Mouse (Mus musculus) c-Kit-positive CD71-positive TER-119-negative erythroid progenitor cells, embryonic 14.5 days (primary cell): ENCODE measurements around the gene Fxr1.
"Not testable (repeated sequence)": the region's sequence is repeated elsewhere in the genome, so short reads cannot be mapped to it uniquely, and the experiment has no call there.

Experiments
- DNase-seq: peaks from one replicate; pipeline ENCODE4 v3.0.0-alpha.2; 2013; ENCODE audit warnings: low read depth

Gene Fxr1

DNA sequence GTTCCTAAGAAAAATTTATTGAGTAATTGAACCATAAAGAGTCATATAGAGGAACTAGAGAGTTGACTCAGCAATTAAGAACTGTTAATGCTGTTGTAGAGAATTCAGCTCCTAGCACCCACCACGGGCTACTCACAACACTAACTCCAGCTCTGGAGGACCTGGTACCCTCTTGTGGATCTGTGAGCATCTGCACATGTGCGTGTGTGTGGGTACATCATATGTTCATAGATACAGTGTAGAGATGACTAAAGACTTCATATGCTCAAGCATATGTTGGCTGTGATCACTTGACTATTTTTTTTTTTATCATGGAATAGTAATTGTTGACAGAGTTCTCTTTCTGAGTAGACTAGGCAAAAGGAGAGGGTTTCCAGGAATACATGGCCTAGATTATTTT, 42.6 kb downstream of the Fxr1 start:
- no peak for DNase-seq

DNA sequence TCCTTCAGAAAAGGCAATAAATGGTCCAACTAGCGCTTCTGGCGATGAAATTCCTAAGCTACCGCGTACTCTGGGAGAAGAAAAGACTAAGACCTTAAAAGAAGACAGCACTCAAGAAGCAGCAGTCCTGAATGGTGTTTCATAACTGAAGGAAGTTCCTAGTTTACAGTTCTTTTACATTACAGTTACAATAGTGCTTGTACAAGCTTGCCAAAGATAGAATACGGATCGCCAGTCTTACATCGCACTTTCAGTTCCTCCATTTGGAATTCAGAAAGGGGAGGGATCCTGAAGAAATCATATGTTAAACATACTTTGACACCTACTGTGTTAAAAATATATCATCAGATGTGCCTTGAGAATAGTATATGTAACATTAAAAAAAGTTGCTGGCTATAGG, 49.2 kb downstream of the Fxr1 start:
- not testable (repeated sequence) for DNase-seq

DNA sequence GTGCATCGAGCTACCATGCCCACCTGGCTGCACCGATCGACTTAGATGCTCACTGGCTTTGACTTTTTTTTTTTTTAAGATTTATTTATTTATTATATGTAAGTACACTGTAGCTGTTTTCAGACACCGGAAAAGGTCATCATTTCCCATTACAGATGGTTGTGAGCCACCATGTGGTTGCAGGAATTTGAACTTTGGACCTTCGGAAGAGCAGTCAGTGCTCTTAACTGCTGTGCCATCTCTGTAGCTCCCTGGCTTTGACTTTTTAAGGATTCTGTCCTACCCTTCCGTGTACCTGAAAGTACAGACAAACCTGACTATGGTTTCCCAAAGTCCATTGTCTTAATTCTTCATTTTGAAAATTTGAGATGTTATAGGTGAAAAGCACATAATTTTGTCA, 53.0 kb downstream of the Fxr1 start:
- no peak for DNase-seq

DNA sequence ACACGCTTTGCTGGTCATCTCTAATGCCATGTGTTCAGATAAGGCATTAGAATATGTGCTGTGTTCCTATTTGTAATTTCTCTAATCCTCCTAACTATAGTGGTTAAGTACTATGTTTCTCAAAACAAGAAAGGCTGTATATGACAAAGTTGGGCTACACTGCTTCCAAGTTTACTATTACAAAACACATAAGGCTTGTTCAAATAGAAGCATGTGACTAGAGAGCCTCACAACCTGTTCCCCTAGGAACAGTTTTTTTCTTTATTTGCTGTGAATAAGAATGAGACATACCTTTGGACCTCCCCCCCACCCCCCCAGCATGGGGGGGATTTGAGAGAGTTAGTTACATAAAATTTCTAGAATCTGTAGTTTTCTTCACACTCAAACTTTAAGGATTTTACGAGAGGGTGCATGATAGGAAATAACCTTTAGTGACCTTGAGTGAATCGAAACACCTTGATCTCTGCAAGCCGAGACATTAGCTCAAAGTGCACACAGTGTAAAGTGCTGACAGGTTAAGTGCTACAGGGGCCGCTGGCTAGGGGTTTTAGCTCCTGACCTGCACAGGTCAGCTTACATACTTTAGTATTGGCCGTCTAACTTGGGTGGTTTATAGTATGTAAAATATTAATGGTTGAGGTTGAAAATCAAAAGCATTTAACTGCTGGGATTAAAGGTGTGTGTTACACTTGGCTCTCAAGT, 56.5 kb downstream of the Fxr1 start:
- DNase-seq = no peak

DNA sequence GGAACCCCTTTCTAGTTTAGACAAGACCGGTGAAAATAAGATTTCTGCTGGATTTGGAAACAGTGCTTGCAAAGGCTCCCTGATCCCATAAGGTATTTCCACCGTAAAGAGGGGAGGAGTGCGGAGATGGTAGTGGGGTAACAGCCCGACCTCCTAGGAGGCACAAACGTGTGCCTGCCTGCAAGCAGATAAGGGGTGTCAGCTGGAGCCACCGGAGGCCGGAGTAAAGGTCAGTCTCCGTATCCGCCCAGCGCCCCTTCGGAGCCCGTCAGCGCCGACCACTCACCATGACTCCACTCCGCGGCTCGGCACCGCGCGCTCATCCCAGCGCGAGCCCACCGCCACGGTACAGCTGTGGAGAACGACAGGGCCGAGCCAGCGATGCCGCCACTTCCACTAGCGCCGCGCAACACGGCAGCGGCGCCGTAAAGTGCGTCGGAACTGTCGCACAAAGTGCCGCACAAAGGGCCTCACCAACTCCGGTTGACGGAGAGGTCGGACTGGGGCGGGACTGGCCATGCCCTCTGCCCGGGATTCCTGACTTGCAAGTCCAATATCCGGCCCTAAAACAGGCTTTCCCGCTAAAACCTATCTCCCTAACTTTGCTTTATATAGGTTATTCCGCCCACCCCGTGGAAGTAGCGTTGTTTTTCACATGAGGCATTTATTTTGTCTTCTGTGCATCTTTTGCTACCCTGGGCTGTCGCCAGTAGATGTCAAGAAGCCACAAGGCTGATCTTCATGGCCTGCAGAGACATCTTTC, 61.3 kb downstream of the Fxr1 start, which contains the start of gene Dnajc19:
TSS of gene Dnajc19 (minus strand) at position 422 of the 763 bp plus-strand sequence.
- peak; percentile 82 for DNase-seq

DNA sequence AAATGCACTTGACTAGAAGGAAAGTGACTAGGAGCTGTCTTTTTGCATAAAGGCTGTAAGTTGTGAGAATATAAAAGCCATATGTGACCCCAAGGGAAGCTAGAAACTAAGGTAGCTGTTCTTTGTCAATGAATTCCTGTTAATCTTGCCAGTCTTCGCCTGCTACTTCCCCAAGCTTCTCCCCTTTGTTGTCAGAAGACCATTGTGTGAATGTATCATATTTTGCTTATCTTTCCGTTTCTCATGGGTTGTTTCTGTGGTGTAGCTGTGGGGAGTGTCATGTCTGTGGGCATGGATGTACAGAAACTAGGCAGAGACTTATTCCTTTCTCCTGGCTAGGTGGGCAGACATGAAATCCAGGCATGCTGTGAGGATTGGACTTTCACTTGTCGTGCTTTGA, 62.2 kb downstream of the Fxr1 start:
- DNase-seq = peak; percentile 15

DNA sequence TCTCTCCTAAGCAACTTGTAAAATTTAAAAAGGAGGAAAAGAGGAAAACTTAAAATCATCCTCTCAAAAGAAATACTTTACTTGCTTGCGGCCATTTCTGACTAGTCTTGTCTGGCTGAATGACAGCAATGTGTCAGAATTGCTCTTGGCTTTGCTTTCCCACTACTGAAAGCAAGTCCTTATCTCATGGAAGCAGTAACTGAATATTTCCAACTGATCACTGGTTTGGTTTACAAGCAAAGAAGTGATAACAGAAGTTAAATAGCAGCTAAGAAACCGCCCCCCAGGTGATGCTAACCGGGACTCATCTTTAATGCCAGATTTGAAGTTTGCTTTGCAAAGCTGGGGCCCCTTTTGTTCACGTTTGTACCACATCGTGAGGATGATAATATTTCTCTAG, 63.9 kb downstream of the Fxr1 start:
- peak; percentile 29 for DNase-seq

DNA sequence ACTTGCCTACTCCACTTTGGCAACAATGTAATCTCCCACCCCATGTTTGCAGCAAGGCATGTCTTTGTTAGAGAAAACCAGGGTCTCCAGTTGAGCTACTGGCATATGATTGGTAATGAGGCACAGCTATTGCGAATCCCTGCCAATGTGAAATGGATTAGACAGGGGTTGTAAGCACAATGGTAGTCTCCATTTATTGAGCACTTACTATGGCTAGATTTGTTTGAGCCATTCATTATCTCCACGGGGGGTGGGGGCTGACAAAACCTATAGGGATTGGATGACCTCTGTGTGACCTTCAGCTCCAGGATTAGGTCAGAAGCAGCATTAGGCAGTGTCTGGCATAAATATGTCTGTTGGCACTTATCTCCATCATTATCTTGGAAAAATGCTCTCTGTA, 83.1 kb downstream of the Fxr1 start:
- no peak for DNase-seq

DNA sequence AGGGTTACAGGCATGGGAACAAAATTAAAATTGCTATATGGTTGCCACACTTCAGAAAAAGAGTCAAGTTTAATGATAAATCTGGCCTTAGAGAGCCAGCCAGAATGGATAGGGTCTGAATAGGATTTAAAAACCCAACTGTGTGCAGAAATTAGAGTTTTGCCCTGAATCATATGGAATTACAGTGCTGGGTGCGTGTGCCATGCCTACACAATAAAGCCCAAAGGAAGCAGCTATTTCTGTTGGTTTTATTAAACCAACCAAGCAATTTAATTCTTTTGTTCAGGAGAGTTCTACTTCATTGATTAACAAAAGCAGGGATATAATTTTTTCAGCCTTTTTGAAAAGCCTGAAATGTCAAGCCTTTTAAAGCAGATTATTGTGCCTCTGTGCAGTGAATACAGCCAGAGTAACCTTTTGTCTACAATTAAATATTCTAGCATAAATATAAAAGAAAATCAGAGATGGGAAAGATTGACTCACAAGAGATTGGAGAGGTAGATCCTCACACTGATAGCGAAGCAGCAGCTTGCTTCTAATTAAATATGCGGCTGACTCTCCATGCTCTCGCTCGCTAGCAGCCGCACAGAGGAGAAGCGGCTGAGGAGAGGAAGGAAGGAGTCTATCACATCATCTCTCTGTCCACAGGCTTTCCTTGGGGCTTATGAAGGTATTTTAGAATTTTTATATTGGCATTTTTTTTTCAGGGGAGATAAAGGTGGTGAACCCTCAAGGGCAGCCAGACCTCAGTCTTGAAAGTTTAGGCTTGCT, 84.3 kb downstream of the Fxr1 start:
- no peak for DNase-seq

DNA sequence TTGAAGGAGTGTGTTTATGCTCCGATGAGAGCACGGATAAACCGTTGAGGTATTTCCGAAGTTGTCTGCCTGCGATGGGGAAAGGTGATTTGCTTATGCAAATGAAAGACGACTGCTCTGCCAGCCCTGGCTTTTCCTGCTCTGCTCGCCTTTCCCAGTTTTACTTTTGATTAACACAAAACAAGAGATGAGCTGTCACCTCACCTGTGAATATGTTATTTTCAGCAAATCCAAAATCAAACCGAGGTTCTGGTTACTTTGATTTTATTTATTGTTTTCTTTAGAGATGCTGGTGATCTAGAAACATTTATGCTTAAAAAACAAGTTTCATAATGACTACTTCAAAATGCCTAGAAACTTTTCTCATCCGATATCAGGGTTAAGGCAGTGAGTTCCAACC, 86.7 kb downstream of the Fxr1 start:
- DNase-seq = no peak

DNA sequence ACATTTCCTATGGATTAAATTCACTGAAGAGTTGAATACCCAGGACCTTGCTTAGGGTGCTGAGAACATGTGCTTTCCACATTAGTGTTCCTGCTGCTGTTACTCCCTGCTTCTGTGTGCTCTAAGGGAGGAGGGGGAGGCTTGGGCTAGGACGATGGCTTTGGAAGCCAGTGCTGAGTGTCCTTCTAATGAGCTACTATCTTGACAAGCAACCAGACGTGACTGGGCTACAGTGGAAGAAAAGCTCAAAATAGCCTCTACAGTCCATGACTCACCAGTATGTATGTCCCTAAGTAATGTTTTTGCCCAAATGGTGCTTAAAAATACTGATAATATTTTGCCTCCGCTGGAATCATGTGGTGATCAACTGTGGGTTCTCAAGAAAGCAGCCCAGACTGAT, 87.9 kb downstream of the Fxr1 start:
- no peak for DNase-seq

DNA sequence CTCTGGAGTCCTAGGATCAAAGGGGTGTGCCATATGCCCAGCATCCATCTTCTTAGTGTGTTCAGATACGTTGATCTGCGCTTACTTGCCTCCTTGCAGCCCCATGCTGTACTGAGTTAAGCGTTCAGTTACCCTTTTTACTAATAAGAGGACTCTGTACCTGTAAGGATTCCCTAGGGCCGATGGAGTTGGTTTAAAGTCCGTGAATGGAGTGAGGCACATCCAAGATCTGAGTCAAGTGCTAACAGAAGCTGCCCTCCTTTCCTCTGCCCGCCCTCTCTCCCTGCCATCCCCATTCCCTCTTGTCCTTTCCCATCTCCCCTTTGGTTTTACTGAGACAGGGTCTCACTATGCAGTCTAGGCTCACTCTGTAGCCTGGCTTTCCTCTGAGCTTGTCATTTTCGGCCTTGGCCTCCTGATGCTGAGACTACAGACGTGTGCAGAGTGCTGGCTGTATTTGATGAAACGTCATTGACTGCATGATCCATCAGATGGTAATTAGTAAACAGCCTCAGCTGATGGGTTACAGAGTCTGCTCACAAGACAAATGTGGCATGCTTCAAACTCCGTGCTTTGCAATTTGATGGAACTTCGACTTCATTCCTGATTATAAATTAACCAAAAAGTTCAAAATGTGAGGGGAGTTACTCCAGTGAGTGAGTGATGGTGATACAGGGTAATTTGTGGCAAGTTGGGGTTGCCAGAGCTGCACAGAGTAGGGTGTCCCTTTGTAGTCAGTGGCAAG, 92.4 kb downstream of the Fxr1 start:
- DNase-seq = no peak

DNA sequence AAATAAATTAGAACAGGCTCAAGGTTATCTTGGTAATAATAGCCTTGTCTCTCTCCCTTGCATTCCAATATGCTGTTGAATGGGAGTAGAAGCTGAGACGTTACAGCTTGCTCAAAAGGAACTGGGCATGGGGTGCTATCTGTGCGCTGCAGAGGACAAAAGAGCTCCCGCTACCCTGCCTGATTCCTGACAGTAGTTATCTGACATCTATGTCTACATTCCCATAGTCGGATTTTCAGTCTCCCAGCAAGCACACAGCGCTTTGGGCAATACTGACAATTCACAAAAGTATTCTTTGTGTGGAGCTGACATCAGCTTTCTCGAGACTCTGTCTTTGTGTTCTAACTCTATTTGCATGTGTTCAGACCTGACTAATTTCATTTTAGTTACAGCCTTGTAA, 96.1 kb downstream of the Fxr1 start:
- DNase-seq = no peak

DNA sequence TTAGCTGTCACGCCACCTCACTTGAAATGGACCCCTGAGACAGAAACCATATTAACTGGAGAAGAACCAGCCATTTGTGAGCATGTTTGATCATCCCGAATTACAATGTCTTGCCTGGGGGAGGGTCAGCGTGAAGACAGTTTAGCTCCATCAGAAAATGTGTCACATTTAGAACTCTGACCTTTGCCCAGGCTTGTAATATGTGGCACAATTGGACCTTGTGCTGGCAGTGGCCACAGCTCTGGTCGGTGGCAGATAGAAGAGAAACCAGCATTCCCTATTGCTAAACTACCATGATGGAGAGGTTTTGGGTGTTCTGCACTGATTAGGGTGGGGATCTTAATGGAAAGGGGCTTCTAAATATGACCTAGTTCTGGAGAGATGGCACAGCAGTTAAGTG, 100.1 kb downstream of the Fxr1 start:
- no peak for DNase-seq
